Mouse (Mus musculus) megakaryocyte progenitor cell, adult 5-6 weeks (primary cell): ENCODE measurements around the gene Lzts2. TPM values are rescaled to one million over a fixed set of nuclear protein-coding genes. Genes with fewer than 3 reads are reported as not detected.

Experiments
- ATAC-seq: replicated peaks from 2 replicates; pipeline ENCODE4 v1.8.0; 2016; ENCODE audit warnings: mild to moderate bottlenecking, moderate TSS enrichment, inconsistent platforms; ENCODE audit not compliant: poor library complexity
- total RNA-seq, 2 experiments: library from RNA; stranded (forward) in 1 of 2; stranded (reverse) in 1 of 2; fragments of 157-497, 149-512 nt in 1 of 2; fragments of 200-1000 nt in 1 of 2; gene quantifications; 2 replicates each; pipeline versions ENCODE4 v1.2.3 to v1.2.4; 2015 to 2017

The Lzts2 gene
- total RNA-seq (2015) (4.8 and 5.1 TPM in 2 replicates), total RNA-seq (2017) (7.7 and 8.6 TPM in 2 replicates)

DNA sequence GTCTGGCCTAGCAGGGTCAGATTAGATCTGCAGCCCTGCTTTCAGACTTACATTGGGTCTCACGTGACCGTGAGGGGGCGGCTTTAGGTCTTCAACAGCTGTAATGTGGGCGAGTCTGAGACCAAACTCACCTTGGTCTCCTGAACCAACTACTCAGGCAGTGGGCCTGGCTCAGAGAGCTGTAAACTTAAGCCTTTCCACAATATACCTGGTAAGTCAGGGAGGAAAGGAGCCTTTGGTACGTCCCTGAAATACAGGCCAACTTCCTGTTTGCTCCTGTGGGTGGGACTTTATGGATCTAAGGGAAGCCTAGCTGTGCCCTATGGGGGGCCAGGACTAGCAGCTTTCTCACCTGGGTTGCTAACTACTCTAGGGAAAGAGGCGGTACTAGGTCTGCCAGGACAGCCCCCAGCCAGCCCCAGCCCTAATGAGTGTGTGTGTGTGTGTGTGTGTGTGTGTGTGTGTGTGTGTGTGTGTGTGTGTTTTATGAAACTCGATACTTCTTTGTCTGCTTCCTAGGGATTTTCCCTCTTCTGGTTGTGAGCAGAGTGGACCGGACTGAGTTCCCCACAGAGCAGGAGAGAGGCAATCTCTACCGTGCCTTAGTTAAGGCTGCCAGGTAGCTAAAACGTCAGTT, at the start of gene Lzts2:
Gene Lzts2 (plus strand): TSS at position 80 of the 637 bp plus-strand sequence.
- ATAC-seq: no peak

DNA sequence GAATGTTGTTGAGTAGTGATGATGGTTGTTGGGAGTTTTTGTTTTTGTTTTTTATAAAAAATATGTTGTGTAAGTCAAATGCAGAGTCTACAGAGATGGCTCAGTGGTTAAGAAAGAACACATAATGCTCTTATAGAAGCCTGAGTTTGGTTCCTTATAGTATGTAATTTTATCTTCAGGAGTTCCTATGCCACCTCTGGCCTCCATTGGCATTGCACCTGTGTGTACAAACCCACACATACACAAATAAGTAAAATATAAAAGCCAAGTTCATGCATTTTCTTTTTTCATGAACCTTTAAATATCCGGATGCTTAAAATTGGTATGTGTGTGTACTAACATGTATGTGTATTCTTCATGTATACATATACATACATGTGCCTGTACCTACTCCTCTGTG, 48.2 kb upstream of the Lzts2 start:
- ATAC-seq: no peak

DNA sequence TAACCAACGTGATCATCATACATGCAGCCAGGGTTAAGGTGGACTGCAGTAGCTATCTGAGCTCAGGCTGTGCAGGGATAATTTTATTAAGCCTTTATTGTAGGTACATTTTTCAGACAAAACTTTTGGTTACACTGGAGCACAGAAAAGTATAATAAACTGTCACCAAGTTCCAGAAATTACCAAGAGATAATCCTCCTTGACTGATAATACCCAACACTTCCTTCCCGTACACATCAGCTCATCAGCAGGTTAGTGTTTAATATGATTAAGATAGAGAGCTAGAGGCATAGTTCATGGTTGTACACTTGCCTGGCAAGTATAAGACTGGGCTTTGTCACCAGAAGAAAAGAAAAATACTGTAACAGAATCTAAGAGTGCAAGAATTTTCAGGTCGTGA, 45.9 kb upstream of the Lzts2 start:
- no peak for ATAC-seq

DNA sequence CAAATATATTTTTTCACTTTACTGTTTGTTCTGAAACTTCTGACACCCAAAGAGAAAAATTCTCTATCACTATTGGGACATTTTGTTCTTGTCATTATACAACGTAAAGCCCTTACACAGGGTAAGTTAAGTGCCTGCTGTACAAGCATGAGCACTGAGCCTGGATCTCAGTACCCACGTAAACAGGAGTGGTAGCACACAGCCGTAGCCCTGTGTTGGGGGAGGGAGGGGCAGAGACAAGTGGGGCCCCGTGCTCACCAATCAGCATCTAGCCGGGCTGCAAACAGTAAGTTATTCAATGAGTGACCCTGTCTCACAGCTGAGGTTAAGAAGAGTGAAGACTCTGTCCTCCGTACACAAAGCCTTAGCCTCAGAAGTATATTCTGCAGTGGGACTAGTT, 37.6 kb upstream of the Lzts2 start:
- ATAC-seq: no peak

DNA sequence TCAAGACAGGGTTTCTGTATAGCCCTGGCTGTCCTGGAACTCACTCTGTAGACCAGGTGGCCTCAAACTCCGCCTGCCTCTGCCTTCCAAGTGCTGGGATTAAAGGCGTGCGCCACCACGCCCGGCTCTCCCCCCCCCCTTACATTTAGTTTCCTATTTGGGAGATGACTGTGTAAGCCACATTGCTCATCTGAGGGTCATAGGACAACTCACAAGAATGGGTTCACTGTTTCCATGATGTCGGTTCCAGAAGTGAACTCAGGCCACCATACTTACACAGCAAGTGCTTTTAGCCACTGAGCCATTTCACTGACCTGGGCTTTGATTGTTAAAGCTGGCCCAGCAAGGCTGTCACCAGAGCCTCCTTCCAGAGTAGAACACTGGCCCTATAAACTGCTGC, 37.1 kb upstream of the Lzts2 start:
- no peak for ATAC-seq

DNA sequence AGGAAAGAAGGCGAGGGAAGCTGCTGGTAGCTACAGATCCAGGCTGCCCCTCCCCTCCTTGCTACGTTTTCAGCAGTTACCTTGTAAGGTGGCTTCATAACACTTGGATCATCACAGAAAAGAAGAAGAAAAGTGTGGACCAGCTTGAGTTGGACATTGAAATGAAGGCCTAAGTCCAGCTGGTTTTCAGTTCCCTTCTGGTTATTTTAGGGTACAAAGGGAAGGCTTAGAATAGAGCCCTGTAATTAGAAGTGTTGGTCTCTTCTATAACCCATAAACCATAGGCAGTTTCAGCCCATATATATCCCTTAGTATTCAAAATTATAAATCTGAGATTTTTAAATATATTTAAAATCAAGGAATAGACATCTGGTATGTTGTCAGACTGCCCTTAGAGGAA, 33.4 kb upstream of the Lzts2 start:
- no peak for ATAC-seq

DNA sequence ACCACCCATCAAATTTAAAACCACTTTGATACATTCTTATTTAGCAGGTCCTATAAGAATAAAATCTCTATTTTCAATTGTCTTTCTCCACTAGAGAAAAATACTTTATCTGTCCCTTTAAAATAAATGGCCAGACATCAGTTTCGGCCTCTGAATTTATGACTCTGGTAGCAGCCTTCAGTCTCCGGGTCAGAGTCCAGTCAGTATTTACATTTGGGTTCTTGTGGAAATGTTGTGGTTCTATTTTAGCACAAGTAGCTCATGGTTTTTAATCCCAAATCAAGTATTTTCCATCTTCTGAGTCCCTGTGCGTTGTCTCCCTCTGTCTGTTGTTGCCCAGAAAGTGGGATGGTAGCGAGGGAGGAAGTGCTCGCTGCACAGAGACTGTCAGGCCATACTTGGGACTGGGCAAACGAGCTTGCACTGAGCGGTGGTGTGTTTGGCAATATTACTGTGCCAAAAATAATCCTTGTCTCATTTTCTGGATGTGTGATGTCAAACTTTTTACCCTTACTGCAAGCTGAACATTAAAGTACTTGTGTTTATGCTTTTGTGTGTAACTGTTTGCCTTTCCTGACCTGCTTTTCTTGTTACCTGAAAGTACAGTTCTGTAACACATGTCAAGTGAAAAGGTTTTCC, 31.6 kb upstream of the Lzts2 start:
- no peak for ATAC-seq

DNA sequence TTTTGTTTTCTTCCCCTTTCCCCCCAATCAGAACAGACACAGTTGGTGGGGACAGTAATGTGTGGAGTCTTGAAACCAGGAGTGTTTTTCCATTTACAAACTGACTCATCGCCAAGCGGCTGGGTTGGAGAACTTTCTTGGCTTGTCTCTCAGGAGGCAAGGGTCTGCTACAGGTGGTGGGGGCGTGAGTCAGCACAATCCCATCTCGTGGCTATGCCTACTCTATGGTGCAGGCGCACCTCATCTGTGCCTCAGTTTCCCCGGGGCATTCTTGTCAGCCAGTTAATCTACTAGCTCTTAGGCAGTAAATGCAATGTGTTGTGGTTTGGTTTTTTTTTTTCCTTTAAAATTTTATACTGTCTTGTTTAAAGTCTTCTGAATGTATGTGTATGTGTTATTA, 30.8 kb upstream of the Lzts2 start:
- no peak for ATAC-seq

DNA sequence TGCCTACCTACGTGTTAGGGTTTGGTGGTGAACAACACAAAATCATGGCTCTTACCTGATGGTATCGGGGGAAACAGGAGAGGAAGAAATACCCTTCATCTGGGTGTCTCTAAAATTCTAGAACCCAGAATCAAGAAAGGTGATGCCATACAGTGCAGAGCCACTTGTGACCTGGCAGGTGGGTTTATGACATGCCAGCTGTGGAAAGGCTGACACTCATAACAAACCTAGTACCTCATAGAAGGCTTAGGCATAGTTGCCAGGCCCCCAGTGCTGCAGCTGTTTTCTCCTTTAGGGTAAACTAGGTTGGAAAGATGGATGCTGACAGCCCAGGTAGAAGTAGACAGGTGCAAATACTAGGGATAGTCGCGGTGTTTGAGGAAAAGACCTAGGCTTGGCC, 29.8 kb upstream of the Lzts2 start:
- no peak for ATAC-seq

DNA sequence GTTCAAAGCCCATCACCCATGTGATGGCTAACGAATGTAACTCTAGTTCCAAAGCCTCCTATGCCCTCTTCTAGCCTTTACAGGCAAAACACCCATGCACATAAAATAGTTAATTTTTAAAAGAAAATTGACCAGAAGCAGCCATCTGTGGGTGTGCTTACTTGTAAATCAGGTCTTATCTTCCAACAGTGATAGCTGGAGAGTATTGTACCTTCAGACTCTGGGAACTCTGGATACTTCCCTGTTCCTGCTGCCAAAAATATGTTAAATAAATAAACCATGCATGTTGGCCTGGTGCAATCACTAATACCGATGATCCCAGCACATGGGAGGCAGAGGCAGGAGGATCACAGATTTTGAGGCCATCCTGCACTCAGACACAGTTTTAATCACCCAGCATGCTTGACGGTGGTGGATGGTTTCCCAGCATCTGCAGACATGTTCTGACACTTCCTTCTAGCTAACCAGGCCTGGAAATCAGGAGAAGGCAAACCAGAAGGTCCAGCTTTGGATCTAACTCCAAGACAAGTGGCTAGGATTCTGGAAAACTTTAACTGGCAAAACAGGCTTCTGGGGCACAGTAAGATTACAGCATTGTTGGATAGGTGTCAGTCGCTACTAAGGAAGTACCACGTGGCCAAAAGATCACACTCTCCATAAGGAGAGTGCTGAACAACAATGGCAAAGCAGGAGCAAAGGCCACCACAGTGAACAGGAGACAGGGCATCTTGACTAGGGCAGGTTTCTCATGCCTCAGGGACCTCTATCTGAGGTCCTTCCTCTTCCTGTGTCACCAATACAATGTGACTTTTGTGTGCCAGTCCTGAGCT, 28.8 kb upstream of the Lzts2 start:
- no peak for ATAC-seq

DNA sequence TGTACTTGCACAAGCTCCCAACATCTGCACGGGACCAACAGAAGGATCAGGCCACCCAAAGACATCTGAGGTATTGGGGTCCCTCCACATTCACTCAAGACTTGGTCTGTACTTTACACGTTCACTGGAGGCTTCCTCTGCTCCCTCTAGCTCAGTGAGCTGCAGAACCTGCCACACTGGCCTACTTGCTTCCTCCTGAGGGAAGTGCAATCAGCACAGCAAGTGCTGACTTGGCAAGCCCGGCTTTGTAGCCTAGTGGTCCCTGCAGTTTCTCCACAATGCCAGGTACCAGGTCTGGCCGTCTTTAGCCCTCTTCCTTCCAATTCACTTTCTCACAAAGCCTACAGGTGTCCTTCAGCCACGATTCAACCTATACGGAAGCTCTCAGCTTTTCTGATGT, 27.2 kb upstream of the Lzts2 start:
- no peak for ATAC-seq

DNA sequence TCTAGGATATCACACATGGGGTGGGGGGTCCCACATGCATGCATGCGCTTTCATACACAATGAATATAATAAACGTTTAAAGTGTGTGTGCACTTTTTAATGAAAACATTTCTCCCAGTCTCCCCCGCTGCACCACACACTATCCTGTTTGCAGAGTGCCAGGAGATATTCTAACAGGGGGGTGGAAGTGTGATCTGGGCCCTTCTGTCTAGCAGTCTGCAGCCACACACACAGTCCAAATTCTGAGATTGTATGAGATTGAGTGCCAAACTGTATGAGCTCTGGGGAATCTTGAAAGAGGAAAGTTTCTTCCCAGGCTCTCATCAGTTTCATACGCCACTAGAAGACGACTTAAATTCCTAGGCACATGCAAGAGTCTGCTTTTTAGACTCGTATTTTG, 26.4 kb upstream of the Lzts2 start:
- no peak for ATAC-seq

DNA sequence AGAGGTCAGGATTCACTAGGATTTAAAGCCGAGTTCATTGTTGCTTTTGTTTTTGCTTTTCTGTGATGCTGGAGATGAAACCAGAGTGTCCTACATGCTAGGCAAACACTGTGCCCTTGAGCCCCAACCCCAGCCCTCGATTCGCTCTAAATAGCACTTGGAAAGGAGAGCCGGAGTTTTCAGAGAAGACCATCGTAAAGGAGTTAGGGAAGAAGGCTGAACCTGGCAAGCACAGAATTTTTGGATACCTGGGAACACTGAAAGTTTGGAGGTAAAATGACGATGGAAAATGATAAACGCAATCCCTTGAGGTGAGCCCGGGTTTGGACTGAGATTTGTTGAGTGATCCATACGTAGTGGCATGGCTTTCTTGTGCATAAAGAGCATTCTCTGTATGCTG, 25.9 kb upstream of the Lzts2 start:
- no peak for ATAC-seq

DNA sequence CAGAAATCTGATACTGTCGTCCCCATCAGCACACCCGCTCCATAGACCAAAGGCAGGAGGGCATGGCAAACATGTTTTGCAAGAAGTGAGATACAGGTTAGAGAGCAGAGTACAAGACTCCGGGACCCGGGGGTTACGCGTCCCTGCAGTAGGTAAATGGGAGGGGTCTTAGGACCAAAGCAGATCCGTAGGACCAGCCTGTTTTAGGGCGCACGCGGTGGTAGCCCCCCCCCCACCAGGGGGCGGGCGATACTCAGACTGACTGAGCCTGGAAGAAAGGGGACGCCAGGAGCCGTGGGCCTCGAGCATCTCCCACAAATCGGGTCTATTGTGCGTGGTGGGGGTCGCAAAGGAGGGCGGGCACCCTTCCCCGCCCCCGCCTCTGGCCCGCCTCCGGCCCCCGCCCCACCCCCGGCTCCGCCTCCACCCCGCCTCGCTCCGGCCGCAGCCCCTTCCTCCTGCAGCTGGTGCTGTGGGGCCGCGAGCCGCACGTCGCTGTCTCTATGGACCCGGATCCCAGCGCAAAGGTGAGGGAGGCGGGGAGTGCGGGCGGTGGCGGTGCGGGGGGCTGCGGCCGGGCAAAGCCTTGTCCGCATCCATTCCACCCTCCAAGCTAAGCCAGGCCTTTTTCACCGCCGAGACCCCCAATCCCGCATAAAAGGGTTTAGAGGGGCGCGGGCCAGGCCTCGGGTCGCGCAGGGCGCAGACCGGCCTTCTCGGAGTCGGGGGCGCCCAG, 25.2 kb upstream of the Lzts2 start, which contains the start of gene Sema4g:
Gene Sema4g (plus strand): TSS at position 271 of the 736 bp plus-strand sequence.
- 0 out of 2 replicates have a peak, but pooled peaks have one; percentile 29 for ATAC-seq

DNA sequence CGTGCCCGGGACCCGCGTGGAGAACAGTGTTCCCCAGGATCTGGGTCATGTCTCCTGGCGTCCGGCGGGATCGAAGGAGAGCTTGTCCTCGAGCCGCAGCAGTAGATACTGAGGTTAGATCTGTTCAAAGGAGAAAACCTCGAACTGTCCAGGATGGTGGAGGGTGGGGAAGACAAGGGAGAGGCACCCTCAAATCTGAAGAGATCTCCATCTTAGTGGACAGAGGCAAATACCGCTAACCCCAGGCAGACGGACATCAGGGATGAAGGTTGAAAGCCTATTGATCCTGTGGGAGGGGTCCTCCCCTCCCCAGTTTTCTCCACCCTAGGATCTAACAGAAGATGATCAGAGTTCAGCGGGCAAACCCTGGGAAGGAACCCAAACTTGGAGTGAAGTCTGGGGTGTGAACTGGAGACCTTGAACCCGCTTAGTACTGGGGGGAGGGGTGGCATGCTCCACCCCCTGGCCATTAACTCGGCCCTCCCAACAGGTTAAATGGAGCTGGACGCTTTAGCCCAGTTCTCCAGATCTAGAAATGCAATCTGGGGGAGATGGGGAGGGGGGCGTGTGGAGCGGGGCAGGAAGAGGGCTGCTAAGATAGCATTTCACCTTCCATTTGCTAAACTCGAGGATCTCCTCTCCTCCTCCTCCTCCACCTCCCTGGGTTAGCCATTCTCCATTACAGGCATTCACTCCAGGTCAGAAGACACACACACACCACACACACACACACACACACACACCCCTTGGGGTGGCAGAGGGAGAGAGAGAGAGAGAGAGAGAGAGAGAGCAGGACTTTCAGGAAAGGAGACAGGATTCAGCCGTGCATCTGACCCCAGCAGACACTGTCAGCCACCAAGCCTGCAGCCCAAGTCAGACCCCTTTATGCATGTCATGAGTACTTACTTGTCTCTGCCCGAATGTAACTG, 24.4 kb upstream of the Lzts2 start:
- no peak for ATAC-seq

DNA sequence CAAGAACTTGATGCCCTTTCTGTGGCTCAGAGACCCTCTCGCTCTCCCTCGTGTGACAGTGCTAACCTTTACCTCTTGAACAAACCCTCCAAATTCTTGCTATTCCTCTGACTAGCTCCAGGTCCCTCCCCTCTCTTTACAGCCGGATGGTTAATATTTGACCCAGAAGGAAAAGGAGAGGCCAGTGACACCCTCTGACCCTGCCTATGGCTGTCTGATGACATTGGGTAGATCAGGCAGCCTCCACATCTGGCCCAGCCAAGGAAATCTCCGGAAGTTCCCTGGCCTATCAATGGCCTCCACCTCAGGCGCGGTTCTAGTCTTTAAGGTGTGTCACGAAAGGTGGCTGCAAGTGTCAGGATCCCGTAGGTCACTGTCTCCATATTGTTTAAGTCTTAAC, 23.2 kb upstream of the Lzts2 start:
- ATAC-seq: no peak

DNA sequence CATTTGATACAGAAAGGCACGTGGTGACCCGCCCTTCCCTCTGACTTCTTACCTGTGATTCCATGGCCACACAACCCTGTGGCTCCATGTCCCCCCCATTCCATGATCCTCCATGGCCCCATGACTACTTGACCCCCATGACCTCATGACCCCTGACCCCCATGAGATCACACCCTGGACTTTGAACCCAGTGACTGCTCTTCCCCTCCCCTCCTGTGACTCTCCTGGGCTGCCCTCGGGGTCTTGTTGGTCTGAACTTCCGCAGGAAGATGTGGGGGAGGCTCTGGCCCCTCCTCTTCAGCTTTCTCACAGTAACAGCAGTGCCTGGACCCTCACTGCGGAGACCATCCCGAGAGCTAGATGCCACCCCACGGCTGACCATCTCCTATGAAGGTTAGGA, 22.0 kb upstream of the Lzts2 start:
- no peak for ATAC-seq

DNA sequence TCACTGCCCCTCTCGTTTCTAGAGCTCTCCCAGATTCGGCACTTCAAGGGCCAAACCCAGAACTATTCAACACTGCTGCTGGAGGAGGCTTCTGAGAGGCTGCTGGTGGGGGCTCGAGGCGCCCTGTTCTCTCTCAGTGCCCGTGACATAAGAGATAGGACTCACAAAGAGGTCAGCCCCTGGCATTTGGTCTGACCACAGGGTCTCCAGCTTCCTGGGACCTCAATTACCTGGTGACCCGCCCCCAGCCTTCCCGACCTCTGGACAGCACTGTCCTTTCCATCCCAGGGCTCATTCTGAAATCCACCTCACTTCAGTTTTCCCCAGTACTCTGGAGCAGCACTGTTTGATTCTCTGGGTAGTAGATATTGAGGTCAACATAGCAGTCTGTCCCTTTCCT, 21.5 kb upstream of the Lzts2 start:
- ATAC-seq: no peak

DNA sequence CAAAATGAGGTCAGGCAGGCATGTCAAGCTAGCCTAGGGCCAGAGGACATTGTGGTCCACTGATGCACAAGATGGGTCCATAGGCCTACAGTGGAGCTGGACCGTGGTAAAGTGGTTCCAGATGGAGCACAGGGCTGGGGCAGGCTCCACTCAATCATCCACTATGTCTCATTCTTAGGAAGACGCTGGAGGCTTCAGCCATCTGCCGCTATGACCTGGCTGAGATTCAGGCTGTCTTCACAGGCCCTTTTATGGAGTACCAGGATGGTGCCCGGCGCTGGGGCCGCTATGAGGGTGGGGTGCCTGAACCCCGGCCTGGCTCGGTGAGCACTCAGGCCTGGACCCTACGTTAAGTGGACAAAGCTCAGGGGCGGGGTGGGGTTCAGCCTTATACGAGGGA, 16.4 kb upstream of the Lzts2 start:
- no peak for ATAC-seq

DNA sequence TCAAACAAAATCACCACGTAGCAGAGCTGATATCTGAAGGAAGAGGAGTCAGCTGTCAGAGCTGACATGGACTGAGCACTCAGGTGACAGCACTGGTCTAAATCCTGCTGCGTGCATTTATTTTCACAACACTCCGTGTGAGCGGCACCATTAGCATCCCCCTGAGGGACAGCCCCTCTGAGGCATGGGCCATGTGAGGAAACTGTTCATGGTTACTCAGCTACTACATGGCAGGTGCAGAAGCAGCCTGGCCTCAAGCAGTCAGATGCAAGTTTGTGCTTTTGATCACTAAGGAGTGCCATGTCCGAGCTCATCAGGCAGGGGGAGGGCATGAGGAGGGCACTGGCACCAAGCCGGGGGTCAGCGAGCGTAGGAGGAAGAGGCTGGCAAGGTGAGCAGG, 14.6 kb upstream of the Lzts2 start:
- ATAC-seq: no peak
